Mouse (Mus musculus): ENCODE measurements at regions not wholly inside any gene's neighbourhood (a gene's known extent, or its start where the extent isn't known, plus 50 kb on each side); places are given as distances from the start of the nearest gene placed in this dataset.
"Not testable (repeated sequence)": the region's sequence is repeated elsewhere in the genome, so short reads cannot be mapped to it uniquely, and the experiment has no call there.

GRCm38 (mm10) chr5:148792736-148793440, 136.2 kb downstream of the Katnal1 start:
- TF ChIP-seq CTCF (conservative IDR thresholded peaks at IDR 0.05; ENCODE audit: insufficient read depth, insufficient read length, low read depth, low read length) (peak; percentile 97), POLR2A (IDR thresholded peaks at IDR 0.05; ENCODE audit: low read depth, low read length) (no peak)
- H3K36me3 ChIP-seq (ENCODE audit: control insufficient read depth, insufficient read depth, low read length), result no peaks in the 10 kb centered on the region
- H3K27ac ChIP-seq (ENCODE audit: insufficient read depth, low read depth, low read length), result no peak overlapping the region
- WGBS, result 8% methylated on average over 14 of the region's 14 CpGs
- H3K4me1 ChIP-seq (ENCODE audit: control insufficient read depth, insufficient read depth, low read length), result peaks cover 15% of the 10 kb centered on the region
- H3K4me3 ChIP-seq (ENCODE audit: insufficient read depth, low read depth, low read length), result no peak overlapping the region
- H3K27me3 ChIP-seq (replicated peaks; ENCODE audit: control insufficient read depth, insufficient read depth, low read length), result no peaks in the 10 kb centered on the region
- DNase-seq, result peak; percentile 85

GRCm38 (mm10) chr5:148791651-148792050, 137.5 kb downstream of the Katnal1 start:
- Histone ChIP-seq H3K4me1 (ENCODE audit: control insufficient read depth, insufficient read depth, low read length) (peaks cover 15% of the 10 kb centered on the region), H3K27ac (ENCODE audit: insufficient read depth, low read depth, low read length) (peak overlapping the region; percentile 63; the same call in 1 of the 2 replicates), H3K36me3 (ENCODE audit: control insufficient read depth, insufficient read depth, low read length) (no peaks in the 10 kb centered on the region), H3K4me3 (ENCODE audit: insufficient read depth, low read depth, low read length) (no peak overlapping the region), H3K27me3 (replicated peaks; ENCODE audit: control insufficient read depth, insufficient read depth, low read length) (no peaks in the 10 kb centered on the region)
- WGBS, result 52% methylated on average over 6 of the region's 6 CpGs
- peak; percentile 56 for DNase-seq
- TF ChIP-seq CTCF (conservative IDR thresholded peaks at IDR 0.05; ENCODE audit: insufficient read depth, insufficient read length, low read depth, low read length) (no peak), POLR2A (IDR thresholded peaks at IDR 0.05; ENCODE audit: low read depth, low read length) (no peak)

- peaks cover 15% of the 10 kb centered on the region for H3K4me1 ChIP-seq (ENCODE audit: control insufficient read depth, insufficient read depth, low read length)
- not testable (repeated sequence) for H3K27me3 ChIP-seq (replicated peaks; ENCODE audit: control insufficient read depth, insufficient read depth, low read length)
- 78% methylated on average over 6 of the region's 6 CpGs for WGBS
Measured at GRCm38 (mm10) chr5:148790343-148790742, 138.8 kb downstream of the Katnal1 start.

GRCm38 (mm10) chr5:148789823-148790222, 139.3 kb downstream of the Katnal1 start:
- Histone ChIP-seq H3K27ac (ENCODE audit: insufficient read depth, low read depth, low read length) (peak overlapping the region; percentile 83), H3K27me3 (replicated peaks; ENCODE audit: control insufficient read depth, insufficient read depth, low read length) (no peaks in the 10 kb centered on the region), H3K36me3 (ENCODE audit: control insufficient read depth, insufficient read depth, low read length) (no peaks in the 10 kb centered on the region), H3K4me3 (ENCODE audit: insufficient read depth, low read depth, low read length) (no peak overlapping the region), H3K4me1 (ENCODE audit: control insufficient read depth, insufficient read depth, low read length) (peaks cover 15% of the 10 kb centered on the region)
- DNase-seq, result no peak
- no peak for TF ChIP-seq POLR2A (IDR thresholded peaks at IDR 0.05; ENCODE audit: low read depth, low read length)
- 0 out of 2 replicates have a peak, but pooled peaks have one; percentile 30 for TF ChIP-seq CTCF (conservative IDR thresholded peaks at IDR 0.05; ENCODE audit: insufficient read depth, insufficient read length, low read depth, low read length)
- 70% methylated on average over 5 of the region's 5 CpGs for WGBS

More at GRCm38 (mm10) chr5:148790343-148790742, 138.8 kb downstream of the Katnal1 start:
- H3K27ac ChIP-seq (ENCODE audit: insufficient read depth, low read depth, low read length); H3K4me3 ChIP-seq (ENCODE audit: insufficient read depth, low read depth, low read length); DNase-seq; H3K36me3 ChIP-seq (ENCODE audit: control insufficient read depth, insufficient read depth, low read length): not testable (repeated sequence)

- peak overlapping the region; percentile 83 for H3K27ac ChIP-seq (ENCODE audit: insufficient read depth, low read depth, low read length)
- WGBS, result 34% methylated on average over 6 of the region's 6 CpGs
- no peaks in the 10 kb centered on the region for H3K36me3 ChIP-seq (ENCODE audit: control insufficient read depth, insufficient read depth, low read length)
- H3K4me3 ChIP-seq (ENCODE audit: insufficient read depth, low read depth, low read length), result no peak overlapping the region
- TF ChIP-seq POLR2A (IDR thresholded peaks at IDR 0.05; ENCODE audit: low read depth, low read length), result no peak
- no peak for TF ChIP-seq CTCF (conservative IDR thresholded peaks at IDR 0.05; ENCODE audit: insufficient read depth, insufficient read length, low read depth, low read length)
- H3K4me1 ChIP-seq (ENCODE audit: control insufficient read depth, insufficient read depth, low read length), result peaks cover 15% of the 10 kb centered on the region
- H3K27me3 ChIP-seq (replicated peaks; ENCODE audit: control insufficient read depth, insufficient read depth, low read length), result no peaks in the 10 kb centered on the region
- DNase-seq, result peak; percentile 93
Measured at GRCm38 (mm10) chr5:148789147-148789566, 140.0 kb downstream of the Katnal1 start.

- no peaks in the 10 kb centered on the region for H3K27me3 ChIP-seq (replicated peaks; ENCODE audit: control insufficient read depth, insufficient read depth, low read length)
- no peak for DNase-seq
- H3K4me1 ChIP-seq (ENCODE audit: control insufficient read depth, insufficient read depth, low read length), result peaks cover 15% of the 10 kb centered on the region
- no peak for TF ChIP-seq CTCF (conservative IDR thresholded peaks at IDR 0.05; ENCODE audit: insufficient read depth, insufficient read length, low read depth, low read length)
- TF ChIP-seq POLR2A (IDR thresholded peaks at IDR 0.05; ENCODE audit: low read depth, low read length), result no peak
- peak overlapping the region; percentile 54; the same call in 1 of the 2 replicates for H3K27ac ChIP-seq (ENCODE audit: insufficient read depth, low read depth, low read length)
- 51% methylated on average over 8 of the region's 8 CpGs for WGBS
- H3K4me3 ChIP-seq (ENCODE audit: insufficient read depth, low read depth, low read length), result no peak overlapping the region
- H3K36me3 ChIP-seq (ENCODE audit: control insufficient read depth, insufficient read depth, low read length), result no peaks in the 10 kb centered on the region
Measured at GRCm38 (mm10) chr5:148788690-148789089, 140.4 kb downstream of the Katnal1 start.

GRCm38 (mm10) chr5:148787270-148787669, 141.8 kb downstream of the Katnal1 start:
- Histone ChIP-seq H3K27me3 (replicated peaks; ENCODE audit: control insufficient read depth, insufficient read depth, low read length) (no peaks in the 10 kb centered on the region), H3K27ac (ENCODE audit: insufficient read depth, low read depth, low read length) (no peak overlapping the region), H3K4me1 (ENCODE audit: control insufficient read depth, insufficient read depth, low read length) (peaks cover 11% of the 10 kb centered on the region), H3K4me3 (ENCODE audit: insufficient read depth, low read depth, low read length) (no peak overlapping the region), H3K36me3 (ENCODE audit: control insufficient read depth, insufficient read depth, low read length) (no peaks in the 10 kb centered on the region)
- DNase-seq, result peak; percentile 50
- TF ChIP-seq POLR2A (IDR thresholded peaks at IDR 0.05; ENCODE audit: low read depth, low read length) (no peak), CTCF (conservative IDR thresholded peaks at IDR 0.05; ENCODE audit: insufficient read depth, insufficient read length, low read depth, low read length) (no peak)
- 28% methylated on average over 8 of the region's 8 CpGs for WGBS

- H3K27ac ChIP-seq (ENCODE audit: insufficient read depth, low read depth, low read length); H3K27me3 ChIP-seq (replicated peaks; ENCODE audit: control insufficient read depth, insufficient read depth, low read length); H3K36me3 ChIP-seq (ENCODE audit: control insufficient read depth, insufficient read depth, low read length); DNase-seq; H3K4me1 ChIP-seq (ENCODE audit: control insufficient read depth, insufficient read depth, low read length); H3K4me3 ChIP-seq (ENCODE audit: insufficient read depth, low read depth, low read length): not testable (repeated sequence)
- 66% methylated on average over 6 of the region's 6 CpGs for WGBS
Measured at GRCm38 (mm10) chr5:148781076-148781475, 148.0 kb downstream of the Katnal1 start.
